Mouse (Mus musculus): ENCODE measurements around the gene Hpf1. TPM values are rescaled to one million over a fixed set of nuclear protein-coding genes. Genes with fewer than 3 reads are reported as not detected.

Hpf1 gene
- polyA plus RNA-seq (2014; fragmentation: Nextera tagmentation; extraction: Ambion mirVana): 85.4 and 89.2 TPM in 2 replicates

DNA sequence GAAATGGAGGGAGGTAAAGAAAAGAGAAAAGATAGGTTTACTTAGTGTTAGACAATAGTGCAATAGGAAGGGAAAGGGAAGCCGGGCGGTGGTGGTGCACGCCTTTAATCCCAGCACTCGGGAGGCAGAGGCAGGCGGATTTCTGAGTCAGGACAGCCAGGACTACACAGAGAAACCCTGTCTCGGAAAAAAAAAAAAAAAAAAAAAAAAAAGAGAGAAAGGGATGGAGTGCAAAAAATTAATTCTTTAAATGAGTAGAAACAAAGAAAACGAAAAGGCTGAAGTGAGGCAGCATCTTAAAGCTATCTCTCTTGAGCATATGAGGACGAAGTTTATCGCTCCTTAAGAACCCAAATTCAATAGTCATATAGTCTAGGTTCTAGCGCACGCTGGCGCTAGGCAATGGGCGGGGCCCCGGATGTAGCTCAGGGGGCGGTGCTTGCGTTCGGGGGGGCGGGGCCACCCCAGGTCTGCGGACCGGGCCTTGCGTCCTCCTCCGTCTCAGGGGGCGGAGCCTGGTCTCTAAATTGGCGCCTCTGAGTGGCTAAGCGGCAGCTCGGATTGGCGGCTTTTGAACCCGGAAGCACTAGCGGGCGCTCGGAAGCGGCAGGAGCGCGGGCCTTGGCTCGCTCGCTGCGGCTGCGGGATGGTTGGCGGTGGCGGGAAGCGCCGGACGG, at the start of gene Hpf1:
Hpf1 (plus strand) TSS at position 576 of the 677 bp plus-strand sequence.
- no peaks in the 10 kb centered on the region for H3K9me3 ChIP-seq (ENCODE audit: control insufficient read depth, low read length)

DNA sequence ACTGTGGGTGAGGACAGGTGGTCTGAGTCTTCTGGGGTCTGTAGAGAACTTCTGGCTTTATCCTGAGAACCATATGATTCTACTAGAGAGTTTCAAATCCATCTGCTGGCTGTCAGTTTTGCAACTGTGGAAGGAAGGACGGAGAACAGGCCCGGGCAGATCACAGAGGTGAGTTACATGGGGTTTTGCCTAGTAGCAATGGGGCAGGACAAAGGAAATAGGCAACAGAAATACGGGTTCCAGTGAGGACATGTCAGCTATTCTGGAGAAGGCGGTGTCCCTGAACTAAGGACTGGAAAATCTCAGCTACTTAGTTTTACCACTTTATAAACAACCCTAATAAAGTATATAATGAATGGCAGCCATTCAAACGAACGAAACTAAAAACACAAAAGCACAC, 47.8 kb upstream of the Hpf1 start:
- Histone ChIP-seq H3K9ac (ENCODE audit: low read depth, low read length) (no peak overlapping the region), H3K27me3 (replicated peaks; ENCODE audit: control insufficient read depth, insufficient read depth, low read length) (no peaks in the 10 kb centered on the region), H3K4me3 (ENCODE audit: low read depth, low read length) (no peak overlapping the region), H3K36me3 (ENCODE audit: control insufficient read depth, insufficient read depth, low read length) (no peaks in the 10 kb centered on the region), H3K4me1 (ENCODE audit: control insufficient read depth, insufficient read depth, low read length) (no peaks in the 10 kb centered on the region), H3K27ac (replicated peaks; ENCODE audit: low read depth, low read length) (no peak overlapping the region), H3K4me2 (ENCODE audit: low read depth, low read length) (no peak overlapping the region), H3K9me3 (ENCODE audit: control insufficient read depth, low read length) (no peaks in the 10 kb centered on the region)
- 57% methylated on average over 6 of the region's 6 CpGs for WGBS
- DNase-seq (ENCODE audit: low spot score) (no peak), ATAC-seq (ENCODE audit: low read depth) (no peak)

More for the DNA sequence above, at the start of gene Hpf1:
- Histone ChIP-seq H3K36me3 (ENCODE audit: control insufficient read depth, insufficient read depth, low read length) (peaks cover 12% of the 10 kb centered on the region; the same call in 1 of the 2 replicates), H3K4me2 (ENCODE audit: low read depth, low read length) (peak within 1 kb of the TSS; percentile 88), H3K27ac (replicated peaks; ENCODE audit: low read depth, low read length) (no peak within 1 kb of the TSS), H3K4me3 (ENCODE audit: low read depth, low read length) (peak within 1 kb of the TSS; percentile 82), H3K9ac (ENCODE audit: low read depth, low read length) (peak within 1 kb of the TSS; percentile 82), H3K4me1 (ENCODE audit: control insufficient read depth, insufficient read depth, low read length) (peaks cover 11% of the 10 kb centered on the region), H3K27me3 (replicated peaks; ENCODE audit: control insufficient read depth, insufficient read depth, low read length) (no peaks in the 10 kb centered on the region)
- ATAC-seq (ENCODE audit: low read depth) (peak; percentile 99), DNase-seq (ENCODE audit: low spot score) (peak; percentile 99)
- 9% methylated on average over 33 of the region's 43 CpGs for WGBS

DNA sequence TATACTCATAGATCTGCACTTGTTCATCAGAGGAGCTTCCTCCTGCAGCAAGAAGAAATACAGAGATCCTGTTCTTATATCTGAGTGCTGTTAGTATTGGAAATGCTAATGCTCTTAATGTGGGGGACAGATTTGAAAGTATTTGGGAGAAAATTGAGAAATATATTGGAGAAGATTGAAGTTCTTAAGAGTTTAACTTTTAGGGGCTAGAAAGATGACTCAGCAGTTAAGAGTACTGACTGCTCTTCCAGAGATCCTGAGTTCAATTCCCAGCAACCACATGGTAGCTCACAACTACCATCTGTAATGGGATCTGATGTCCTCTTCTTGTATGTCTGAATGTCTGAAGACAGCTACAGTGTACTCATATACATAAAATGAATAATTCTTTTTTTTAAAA, 32.7 kb upstream of the Hpf1 start:
- no peak overlapping the region for H3K4me2 ChIP-seq (ENCODE audit: low read depth, low read length)
- no peaks in the 10 kb centered on the region for H3K36me3 ChIP-seq (ENCODE audit: control insufficient read depth, insufficient read depth, low read length)
- DNase-seq (ENCODE audit: low spot score) (no peak), ATAC-seq (ENCODE audit: low read depth) (no peak)
- no peaks in the 10 kb centered on the region for H3K4me1 ChIP-seq (ENCODE audit: control insufficient read depth, insufficient read depth, low read length)
- H3K4me3 ChIP-seq (ENCODE audit: low read depth, low read length): no peak overlapping the region
- no peaks in the 10 kb centered on the region for H3K27me3 ChIP-seq (replicated peaks; ENCODE audit: control insufficient read depth, insufficient read depth, low read length)
- H3K27ac ChIP-seq (replicated peaks; ENCODE audit: low read depth, low read length): no peak overlapping the region
- H3K9ac ChIP-seq (ENCODE audit: low read depth, low read length): no peak overlapping the region
- H3K9me3 ChIP-seq (ENCODE audit: control insufficient read depth, low read length): no peaks in the 10 kb centered on the region

DNA sequence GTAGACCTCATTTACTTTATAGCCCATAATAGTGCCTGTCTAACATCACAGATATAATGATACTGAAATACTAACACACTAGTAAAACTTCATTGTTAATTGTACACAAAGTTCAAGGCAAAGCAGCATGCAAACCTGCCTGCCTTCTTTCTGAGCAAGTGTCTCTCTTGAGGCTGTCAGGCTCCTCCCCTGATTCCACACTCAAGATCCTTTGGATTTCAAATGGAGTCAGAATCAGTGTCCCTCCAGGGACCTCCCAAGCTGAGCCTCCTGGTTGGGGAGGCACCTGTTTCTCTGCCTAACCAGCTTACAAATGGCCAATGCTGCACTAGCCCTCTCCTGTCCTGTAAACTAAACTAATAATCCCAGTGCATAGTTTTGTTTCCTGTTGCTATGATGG, 32.1 kb upstream of the Hpf1 start:
- H3K9ac ChIP-seq (ENCODE audit: low read depth, low read length): no peak overlapping the region
- no peaks in the 10 kb centered on the region for H3K27me3 ChIP-seq (replicated peaks; ENCODE audit: control insufficient read depth, insufficient read depth, low read length)
- H3K9me3 ChIP-seq (ENCODE audit: control insufficient read depth, low read length): no peaks in the 10 kb centered on the region
- no peak overlapping the region for H3K27ac ChIP-seq (replicated peaks; ENCODE audit: low read depth, low read length)
- no peaks in the 10 kb centered on the region for H3K4me1 ChIP-seq (ENCODE audit: control insufficient read depth, insufficient read depth, low read length)
- DNase-seq (ENCODE audit: low spot score) (no peak), ATAC-seq (ENCODE audit: low read depth) (no peak)
- H3K4me3 ChIP-seq (ENCODE audit: low read depth, low read length): no peak overlapping the region
- H3K4me2 ChIP-seq (ENCODE audit: low read depth, low read length): no peak overlapping the region
- no peaks in the 10 kb centered on the region for H3K36me3 ChIP-seq (ENCODE audit: control insufficient read depth, insufficient read depth, low read length)

DNA sequence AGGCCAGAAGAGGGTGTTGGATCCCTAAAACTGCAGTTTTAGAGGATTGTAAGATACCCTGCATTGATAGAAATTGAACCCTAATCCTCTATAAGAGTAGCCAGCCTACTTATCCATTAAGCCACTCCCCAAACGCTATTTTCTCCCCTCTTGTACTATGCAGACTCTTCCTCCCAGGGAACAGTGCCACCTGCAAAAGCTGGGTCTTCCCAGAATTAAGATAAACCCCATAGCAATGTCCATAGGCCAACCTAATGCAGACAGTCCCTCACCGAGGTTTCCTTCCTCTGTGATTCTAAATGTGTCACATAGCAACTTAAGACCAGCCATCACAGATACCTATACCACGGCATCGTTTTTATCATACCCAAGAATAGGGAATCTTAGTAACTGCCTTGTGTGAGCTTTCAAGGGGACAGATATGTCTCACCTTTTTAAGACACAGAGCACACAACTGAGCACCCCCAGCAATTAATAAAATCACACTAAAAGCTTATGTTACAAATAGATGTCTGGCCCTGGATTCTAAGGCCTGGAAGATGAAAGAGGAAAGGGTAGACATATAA, 31.2 kb upstream of the Hpf1 start:
- H3K9me3 ChIP-seq (ENCODE audit: control insufficient read depth, low read length): no peaks in the 10 kb centered on the region
- no peak for ATAC-seq (ENCODE audit: low read depth)
- WGBS: 74% methylated on average over 4 of the region's 4 CpGs

DNA sequence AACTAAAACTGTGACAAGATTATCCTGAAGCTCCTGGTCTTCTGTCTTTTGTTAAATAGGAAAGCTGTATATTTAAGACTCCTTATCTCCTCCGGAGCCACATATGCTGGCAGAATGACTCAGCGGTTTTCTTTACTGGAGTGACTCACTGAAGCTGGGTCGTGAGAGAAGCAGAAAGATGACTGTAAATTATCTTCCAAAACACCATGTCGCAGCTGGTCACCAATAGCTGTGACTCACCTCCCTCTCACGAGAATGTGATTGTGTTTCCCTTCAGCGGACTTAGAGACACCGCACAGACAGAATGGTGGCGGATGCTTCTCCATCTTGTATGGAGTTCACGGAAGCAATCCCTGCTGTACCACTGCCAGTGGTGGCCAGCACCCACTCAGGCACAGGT, 30.6 kb upstream of the Hpf1 start:
- ATAC-seq (ENCODE audit: low read depth) (no peak), DNase-seq (ENCODE audit: low spot score) (peak; percentile 16)
- Histone ChIP-seq H3K36me3 (ENCODE audit: control insufficient read depth, insufficient read depth, low read length) (no peaks in the 10 kb centered on the region), H3K9ac (ENCODE audit: low read depth, low read length) (no peak overlapping the region), H3K9me3 (ENCODE audit: control insufficient read depth, low read length) (no peaks in the 10 kb centered on the region), H3K4me2 (ENCODE audit: low read depth, low read length) (no peak overlapping the region), H3K27me3 (replicated peaks; ENCODE audit: control insufficient read depth, insufficient read depth, low read length) (no peaks in the 10 kb centered on the region), H3K4me3 (ENCODE audit: low read depth, low read length) (no peak overlapping the region), H3K27ac (replicated peaks; ENCODE audit: low read depth, low read length) (no peak overlapping the region), H3K4me1 (ENCODE audit: control insufficient read depth, insufficient read depth, low read length) (no peaks in the 10 kb centered on the region)
- WGBS: 70% methylated on average over 9 of the region's 9 CpGs

More for the DNA sequence above, 31.2 kb upstream of the Hpf1 start:
- no peaks in the 10 kb centered on the region for H3K27me3 ChIP-seq (replicated peaks; ENCODE audit: control insufficient read depth, insufficient read depth, low read length)
- no peaks in the 10 kb centered on the region for H3K4me1 ChIP-seq (ENCODE audit: control insufficient read depth, insufficient read depth, low read length)
- H3K27ac ChIP-seq (replicated peaks; ENCODE audit: low read depth, low read length): no peak overlapping the region
- no peak overlapping the region for H3K4me3 ChIP-seq (ENCODE audit: low read depth, low read length)
- H3K9ac ChIP-seq (ENCODE audit: low read depth, low read length): no peak overlapping the region
- H3K4me2 ChIP-seq (ENCODE audit: low read depth, low read length): no peak overlapping the region
- DNase-seq (ENCODE audit: low spot score): no peak
- no peaks in the 10 kb centered on the region for H3K36me3 ChIP-seq (ENCODE audit: control insufficient read depth, insufficient read depth, low read length)

DNA sequence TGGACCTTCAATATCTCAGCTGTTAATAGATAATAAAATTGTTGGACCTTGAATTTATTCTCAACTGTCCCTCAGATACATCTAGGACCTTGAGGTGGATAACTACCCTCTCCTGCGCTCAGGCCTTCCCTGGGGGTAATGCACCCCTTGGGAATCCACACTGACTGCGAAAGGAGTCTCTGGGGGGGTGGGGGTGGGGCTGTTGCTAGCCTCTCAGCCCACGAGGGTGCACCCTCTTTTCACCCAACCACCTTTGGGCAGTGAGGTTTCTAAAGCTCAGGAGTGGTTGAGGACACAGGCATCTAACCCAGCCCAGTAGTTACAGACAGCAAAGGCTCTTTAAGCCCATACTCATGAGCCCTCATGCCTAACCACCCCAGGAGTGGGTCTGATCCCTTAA, 29.5 kb upstream of the Hpf1 start:
- WGBS: 73% methylated on average over 3 of the region's 3 CpGs
- Histone ChIP-seq H3K9me3 (ENCODE audit: control insufficient read depth, low read length) (no peaks in the 10 kb centered on the region), H3K4me2 (ENCODE audit: low read depth, low read length) (no peak overlapping the region)

DNA sequence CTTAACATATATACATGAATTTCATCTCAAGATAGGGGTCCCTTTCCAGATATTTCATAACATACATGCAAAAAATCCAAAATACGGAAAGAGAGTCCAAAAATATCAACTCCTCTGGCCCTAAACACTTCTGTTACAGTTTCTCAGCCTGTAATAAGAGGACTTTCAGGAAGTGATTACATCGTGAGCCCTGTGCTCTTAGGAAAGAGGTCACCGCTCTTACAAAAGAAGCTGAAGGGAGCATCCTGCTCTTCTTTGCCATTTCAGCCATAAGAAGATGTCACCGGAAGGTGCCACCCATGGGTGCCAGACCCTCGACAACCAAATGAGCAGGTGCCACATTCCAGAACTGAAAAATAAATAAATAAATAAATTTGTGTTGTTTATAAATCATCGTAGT, 28.4 kb upstream of the Hpf1 start:
- DNase-seq (ENCODE audit: low spot score) (no peak), ATAC-seq (ENCODE audit: low read depth) (no peak)
- H3K27me3 ChIP-seq (replicated peaks; ENCODE audit: control insufficient read depth, insufficient read depth, low read length): no peaks in the 10 kb centered on the region
- WGBS: 83% methylated on average over 6 of the region's 6 CpGs
- H3K4me3 ChIP-seq (ENCODE audit: low read depth, low read length): no peak overlapping the region
- H3K27ac ChIP-seq (replicated peaks; ENCODE audit: low read depth, low read length): no peak overlapping the region
- no peak overlapping the region for H3K4me2 ChIP-seq (ENCODE audit: low read depth, low read length)
- no peaks in the 10 kb centered on the region for H3K9me3 ChIP-seq (ENCODE audit: control insufficient read depth, low read length)
- no peaks in the 10 kb centered on the region for H3K36me3 ChIP-seq (ENCODE audit: control insufficient read depth, insufficient read depth, low read length)
- no peaks in the 10 kb centered on the region for H3K4me1 ChIP-seq (ENCODE audit: control insufficient read depth, insufficient read depth, low read length)
- H3K9ac ChIP-seq (ENCODE audit: low read depth, low read length): no peak overlapping the region

More for the DNA sequence above, 29.5 kb upstream of the Hpf1 start:
- no peak for DNase-seq (ENCODE audit: low spot score)
- H3K9ac ChIP-seq (ENCODE audit: low read depth, low read length): no peak overlapping the region
- no peaks in the 10 kb centered on the region for H3K27me3 ChIP-seq (replicated peaks; ENCODE audit: control insufficient read depth, insufficient read depth, low read length)
- no peak overlapping the region for H3K27ac ChIP-seq (replicated peaks; ENCODE audit: low read depth, low read length)
- ATAC-seq (ENCODE audit: low read depth): no peak
- no peak overlapping the region for H3K4me3 ChIP-seq (ENCODE audit: low read depth, low read length)
- no peaks in the 10 kb centered on the region for H3K36me3 ChIP-seq (ENCODE audit: control insufficient read depth, insufficient read depth, low read length)
- H3K4me1 ChIP-seq (ENCODE audit: control insufficient read depth, insufficient read depth, low read length): no peaks in the 10 kb centered on the region

DNA sequence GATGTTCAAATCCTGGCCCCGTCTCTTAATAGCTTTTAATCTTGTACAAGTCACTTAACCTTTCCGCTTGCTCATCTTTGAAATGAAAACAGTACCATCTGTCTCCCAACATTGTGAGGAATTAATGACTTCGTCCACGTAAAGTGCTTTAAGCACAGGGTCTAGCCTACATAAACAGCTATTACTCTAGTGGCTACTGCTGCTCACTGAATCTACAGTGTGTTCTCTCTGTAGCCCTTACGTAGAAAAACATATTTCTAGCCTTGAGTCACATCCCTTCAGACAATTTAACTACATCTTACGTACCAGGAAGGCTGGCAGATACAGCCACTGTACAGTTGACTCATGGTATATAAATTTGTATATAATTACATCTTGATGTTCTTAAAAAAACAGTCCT, 25.3 kb upstream of the Hpf1 start:
- WGBS: 76% methylated on average over 6 of the region's 6 CpGs
- Histone ChIP-seq H3K9me3 (ENCODE audit: control insufficient read depth, low read length) (no peaks in the 10 kb centered on the region), H3K27me3 (replicated peaks; ENCODE audit: control insufficient read depth, insufficient read depth, low read length) (no peaks in the 10 kb centered on the region), H3K4me1 (ENCODE audit: control insufficient read depth, insufficient read depth, low read length) (no peaks in the 10 kb centered on the region), H3K36me3 (ENCODE audit: control insufficient read depth, insufficient read depth, low read length) (no peaks in the 10 kb centered on the region), H3K4me2 (ENCODE audit: low read depth, low read length) (no peak overlapping the region), H3K27ac (replicated peaks; ENCODE audit: low read depth, low read length) (no peak overlapping the region), H3K9ac (ENCODE audit: low read depth, low read length) (no peak overlapping the region), H3K4me3 (ENCODE audit: low read depth, low read length) (no peak overlapping the region)
- ATAC-seq (ENCODE audit: low read depth): no peak
- DNase-seq (ENCODE audit: low spot score): no peak

All from embryonic facial prominence, embryonic 14.5 days (tissue).